Mouse (Mus musculus): ENCODE results near the gene Lenep.
A peak's percentile ranks its signal among the peaks of the same experiment; 100 is the strongest.

Gene Lenep

GRCm38 (mm10) chr3:89419981-89420380 is 17.4 kb upstream of the Lenep start:
- DNase-seq (ENCODE audit: low spot score) = no peak

DNA sequence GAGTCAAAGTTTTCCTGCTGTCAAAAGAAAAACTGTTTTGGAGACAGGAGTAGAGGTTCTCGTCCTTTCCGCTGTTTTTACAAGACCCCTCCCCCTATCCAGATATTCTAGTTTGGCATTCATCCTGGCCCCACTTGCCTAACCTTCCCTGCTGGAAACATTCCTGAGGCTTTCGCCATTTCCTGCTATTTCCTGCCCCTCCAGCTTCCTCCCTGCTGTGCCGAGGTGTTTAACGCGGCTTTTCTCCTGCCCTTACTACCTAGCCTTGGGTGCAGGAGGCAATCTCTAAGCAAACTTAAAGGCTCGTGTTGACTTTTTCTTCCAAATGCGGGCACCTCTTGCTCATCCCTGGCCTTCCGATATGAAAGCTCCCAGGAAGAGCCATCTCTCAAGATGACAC is 17.0 kb upstream of the Lenep start:
- DNase-seq (ENCODE audit: low spot score) = peak; percentile 82

- peak; percentile 92 for DNase-seq (ENCODE audit: low spot score)
These were observed 16.3 kb upstream of the Lenep start for GRCm38 (mm10) chr3:89418861-89419250.

- peak; percentile 99 for DNase-seq (ENCODE audit: low spot score)
These were observed 15.7 kb upstream of the Lenep start, which contains the start of the genes Cks1b and Shc1 for GRCm38 (mm10) chr3:89418170-89418860. Cks1b (minus strand) TSS chr3:89418383. Shc1 (plus strand) TSS chr3:89418443.

- no peak for DNase-seq (ENCODE audit: low spot score)
These were observed 15.2 kb upstream of the Lenep start for GRCm38 (mm10) chr3:89417840-89418169.

DNA sequence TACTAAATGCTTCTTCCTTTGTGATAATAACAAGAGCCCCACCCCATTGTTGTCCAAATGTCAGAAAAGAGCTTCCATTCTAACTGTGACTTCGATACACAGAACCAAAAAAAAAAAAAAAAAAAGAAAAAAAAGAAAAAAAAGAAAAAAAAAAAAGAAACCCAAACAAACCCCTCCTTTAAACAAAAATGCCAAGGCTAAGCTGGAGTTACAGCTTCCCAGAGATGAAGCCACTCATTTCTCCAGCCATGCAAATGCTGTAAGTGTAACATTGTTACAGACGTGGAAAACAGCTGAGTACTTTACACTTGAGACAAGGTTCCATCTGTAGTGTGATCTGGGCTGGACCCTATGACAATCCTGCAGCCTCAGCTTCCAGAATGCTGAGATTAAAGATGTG is 14.5 kb upstream of the Lenep start:
- DNase-seq (ENCODE audit: low spot score) = no peak

- no peak for DNase-seq (ENCODE audit: low spot score)
These were observed 13.6 kb upstream of the Lenep start for GRCm38 (mm10) chr3:89416158-89416557.

- DNase-seq (ENCODE audit: low spot score) = peak; percentile 100
These were observed 9.1 kb upstream of the Lenep start, which contains the start of gene Flad1 for GRCm38 (mm10) chr3:89411490-89412393. Flad1 (minus strand) TSS chr3:89411870.

GRCm38 (mm10) chr3:89410864-89411263 is 8.3 kb upstream of the Lenep start:
- DNase-seq (ENCODE audit: low spot score) = no peak

- no peak for DNase-seq (ENCODE audit: low spot score)
These were observed 7.1 kb upstream of the Lenep start for GRCm38 (mm10) chr3:89409701-89410100.

DNA sequence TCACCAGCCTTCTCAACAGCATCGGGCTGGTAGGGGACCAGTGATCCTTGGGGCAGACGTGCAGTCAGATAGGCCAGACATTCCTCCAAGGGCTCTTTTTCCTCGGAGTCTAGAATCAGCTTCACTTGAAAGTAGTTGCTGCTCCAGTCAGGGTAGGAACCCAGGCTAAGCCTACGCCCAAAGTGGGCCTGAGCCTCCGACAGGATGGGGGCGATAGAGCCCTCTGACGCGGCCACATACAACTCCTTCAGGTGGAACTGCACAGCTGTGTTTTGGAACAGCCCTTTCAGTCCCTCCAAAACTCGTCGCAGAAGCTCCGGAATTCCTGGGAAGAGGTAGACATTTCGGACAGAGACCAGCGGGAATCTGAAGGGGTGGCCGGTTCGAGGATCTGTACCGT is 5.9 kb upstream of the Lenep start:
- DNase-seq (ENCODE audit: low spot score) = no peak

GRCm38 (mm10) chr3:89406887-89407286 is 4.3 kb upstream of the Lenep start:
- no peak for DNase-seq (ENCODE audit: low spot score)

GRCm38 (mm10) chr3:89401329-89401728 is 1.3 kb downstream of the Lenep start:
- DNase-seq (ENCODE audit: low spot score) = no peak

- no peak for DNase-seq (ENCODE audit: low spot score)
These were observed 6.0 kb downstream of the Lenep start for GRCm38 (mm10) chr3:89396654-89397005.

GRCm38 (mm10) chr3:89395806-89396653 is 6.6 kb downstream of the Lenep start:
- DNase-seq (ENCODE audit: low spot score) = peak; percentile 68

- no peak for DNase-seq (ENCODE audit: low spot score)
These were observed 7.2 kb downstream of the Lenep start for GRCm38 (mm10) chr3:89395419-89395805.

DNA sequence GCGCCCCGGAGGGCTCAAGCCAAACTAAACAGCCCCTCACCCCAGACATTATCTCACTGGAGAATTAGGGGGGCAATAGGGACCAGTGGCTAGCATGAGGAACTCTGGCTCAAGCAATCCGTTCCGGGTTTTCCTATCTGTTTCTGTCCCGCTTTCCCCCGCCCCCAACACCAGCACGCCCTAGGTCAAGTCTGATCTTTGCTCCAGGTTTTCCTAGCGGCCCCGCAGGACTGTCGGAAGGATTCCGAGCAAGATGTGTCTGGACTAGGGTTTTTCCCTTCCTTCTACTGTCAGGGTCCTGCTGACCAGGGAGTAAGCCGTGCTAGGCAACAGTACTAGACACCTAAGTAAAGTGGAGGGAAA is 7.7 kb downstream of the Lenep start:
- DNase-seq (ENCODE audit: low spot score) = peak; percentile 92

GRCm38 (mm10) chr3:89394006-89394893 is 8.3 kb downstream of the Lenep start, which contains the start of gene Zbtb7b:
Zbtb7b (minus strand) TSS chr3:89394776.
- peak; percentile 86 for DNase-seq (ENCODE audit: low spot score)

- peak; percentile 99 for DNase-seq (ENCODE audit: low spot score)
These were observed 9.0 kb downstream of the Lenep start for GRCm38 (mm10) chr3:89393605-89394004.

GRCm38 (mm10) chr3:89392871-89393311 is 9.7 kb downstream of the Lenep start:
- peak; percentile 40 for DNase-seq (ENCODE audit: low spot score)
